ENCODE assay signal across 8 mouse cellular contexts in the genomic region with DNA sequence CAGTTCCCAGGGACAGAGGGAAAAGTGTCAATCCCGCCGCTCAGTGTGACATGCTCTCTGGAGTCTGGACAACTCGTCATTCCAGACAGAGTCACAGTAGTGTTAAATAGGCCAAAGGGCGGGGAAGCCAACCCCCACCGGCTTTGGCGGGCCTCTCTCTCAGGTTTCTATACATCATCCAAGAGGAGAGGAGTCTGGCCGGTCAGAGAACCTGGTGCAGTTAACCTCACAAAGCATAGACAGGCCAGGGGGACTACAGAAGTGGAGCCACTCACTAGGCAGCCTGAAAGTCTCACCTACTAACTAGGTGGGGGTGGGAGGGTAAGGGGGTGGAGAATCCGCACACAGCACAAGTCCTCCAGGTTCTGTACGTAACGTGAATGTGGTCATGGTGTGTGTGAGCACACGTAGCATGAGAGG.
A peak's percentile ranks its signal among the peaks of the same experiment; 100 is the strongest.
DNase-seq lines count a peak whose midpoint lies in the region; ATAC-seq lines count a peak whose summit lies in the region.

No protein-coding gene starts in this region.

- H3K36me3 ChIP-seq in lung, embryonic 15.5 days = no peaks in the 10 kb centered on the region
- peaks cover 23% of the 10 kb centered on the region for H3K36me3 ChIP-seq in forebrain, embryonic 10.5 days (replicated peaks)
- peaks cover 4% of the 10 kb centered on the region; the same call in 1 of the 2 replicates for H3K36me3 ChIP-seq in intestine, embryonic 14.5 days (ENCODE audit: control insufficient read depth, insufficient read depth, low read length)
- no peaks in the 10 kb centered on the region for H3K36me3 ChIP-seq in liver, embryonic 15.5 days (replicated peaks)

- H3K27me3 ChIP-seq in lung, embryonic 15.5 days = no peaks in the 10 kb centered on the region
- H3K27me3 ChIP-seq in forebrain, embryonic 10.5 days (ENCODE audit: poor library complexity, severe bottlenecking) = no peaks in the 10 kb centered on the region
- H3K27me3 ChIP-seq in intestine, embryonic 14.5 days (replicated peaks; ENCODE audit: control insufficient read depth, insufficient read depth, low read length) = no peaks in the 10 kb centered on the region
- peaks cover 16% of the 10 kb centered on the region; the same call in 1 of the 2 replicates for H3K27me3 ChIP-seq in liver, embryonic 15.5 days

- WGBS in lung, embryonic 15.5 days = 2% methylated on average over 11 of the region's 11 CpGs
- under 1% methylated on average over 11 of the region's 11 CpGs for WGBS in forebrain, embryonic 10.5 days
- 5% methylated on average over 11 of the region's 11 CpGs for WGBS in intestine, embryonic 14.5 days
- WGBS in liver, embryonic 15.5 days (ENCODE audit: insufficient replicate concordance) = 24% methylated on average over 11 of the region's 11 CpGs

- no peak for DNase-seq in lung, postnatal 25 days (ENCODE audit: low spot score)
- DNase-seq in forebrain, embryonic 10.5 days (ENCODE audit: extremely low spot score, low spot score) = peak; percentile 41
- peak; percentile 64 for DNase-seq in intestine, embryonic 14.5 days (ENCODE audit: low spot score)
- no peak for DNase-seq in natural killer cell, adult 2 months (ENCODE audit: low spot score in 2 of 2)
- DNase-seq in MN1 (ENCODE audit: low spot score) = no peak
- no peak for DNase-seq in layer of hippocampus, postnatal 25 days (ENCODE audit: extremely low spot score in 1 of 2, low spot score in 1 of 2)

- H3K4me1 ChIP-seq in lung, embryonic 15.5 days = peaks cover 28% of the 10 kb centered on the region
- H3K4me1 ChIP-seq in forebrain, embryonic 10.5 days = peaks cover 58% of the 10 kb centered on the region
- H3K4me1 ChIP-seq in intestine, embryonic 14.5 days (replicated peaks; ENCODE audit: control insufficient read depth, insufficient read depth, low read length) = peaks cover 45% of the 10 kb centered on the region
- peaks cover 7% of the 10 kb centered on the region; the same call in 1 of the 2 replicates for H3K4me1 ChIP-seq in liver, embryonic 15.5 days (replicated peaks)

- no peaks in the 10 kb centered on the region for H3K9me3 ChIP-seq in lung, embryonic 15.5 days
- no peaks in the 10 kb centered on the region for H3K9me3 ChIP-seq in forebrain, embryonic 10.5 days
- H3K9me3 ChIP-seq in intestine, embryonic 14.5 days (ENCODE audit: control insufficient read depth, low read length) = no peaks in the 10 kb centered on the region
- no peaks in the 10 kb centered on the region for H3K9me3 ChIP-seq in liver, embryonic 15.5 days (replicated peaks)

- peak; percentile 19; the same call in 1 of the 2 replicates for ATAC-seq in lung, embryonic 15.5 days (ENCODE audit: borderline replicate concordance, extremely low read depth, low FRiP score, low TSS enrichment)
- 0 out of 2 replicates have a peak, but pooled peaks have one; percentile 32 for ATAC-seq in intestine, embryonic 14.5 days (replicated peaks; ENCODE audit: low FRiP score, low TSS enrichment, low read depth)
- ATAC-seq in liver, embryonic 15.5 days (ENCODE audit: insufficient read depth) = peak; percentile 67; the same call in 1 of the 2 replicates

- peak overlapping the region; percentile 79 for H3K4me3 ChIP-seq in lung, embryonic 15.5 days
- peak overlapping the region; percentile 63 for H3K4me3 ChIP-seq in forebrain, embryonic 10.5 days
- peak overlapping the region; percentile 73 for H3K4me3 ChIP-seq in intestine, embryonic 14.5 days (ENCODE audit: low read depth, low read length)
- H3K4me3 ChIP-seq in liver, embryonic 15.5 days (replicated peaks) = peak overlapping the region; percentile 35

- H3K27ac ChIP-seq in lung, embryonic 15.5 days = peak overlapping the region; percentile 76
- peak overlapping the region; percentile 89 for H3K27ac ChIP-seq in forebrain, embryonic 10.5 days
- H3K27ac ChIP-seq in intestine, embryonic 14.5 days (ENCODE audit: low read depth) = peak overlapping the region; percentile 93
- H3K27ac ChIP-seq in liver, embryonic 15.5 days (replicated peaks) = peak overlapping the region; percentile 38; the same call in 1 of the 2 replicates

- H3K4me2 ChIP-seq in lung, embryonic 15.5 days = peak overlapping the region; percentile 83
- H3K4me2 ChIP-seq in intestine, embryonic 14.5 days (ENCODE audit: low read length) = peak overlapping the region; percentile 74
- H3K4me2 ChIP-seq in liver, embryonic 15.5 days = peak overlapping the region; percentile 49

- H3K9ac ChIP-seq in lung, embryonic 15.5 days = peak overlapping the region; percentile 43
- H3K9ac ChIP-seq in intestine, embryonic 14.5 days (ENCODE audit: low read length) = peak overlapping the region; percentile 62
- no peak overlapping the region for H3K9ac ChIP-seq in liver, embryonic 15.5 days

Comparison
In these comparisons a context has a peak if more than half of its experiments do, and no peak if none do; other contexts are left out.
1. H3K27ac ChIP-seq: peak in every context shown above with its lines; median percentile 93 in intestine, embryonic 14.5 days; 89 in forebrain, embryonic 10.5 days; 76 in lung, embryonic 15.5 days; 38 in liver, embryonic 15.5 days.
2. DNase-seq: peak in forebrain, embryonic 10.5 days (single experiment) and intestine, embryonic 14.5 days (single experiment); none in lung, postnatal 25 days (single experiment), natural killer cell, adult 2 months (0 of 2), MN1 (single experiment) and layer of hippocampus, postnatal 25 days (0 of 2).
3. Peak in every context shown above with its lines, with median percentiles within 50 percentile points of each other: ATAC-seq, H3K4me2 ChIP-seq and H3K4me3 ChIP-seq.